8 mouse cellular contexts compared by ENCODE assay signal in the genomic region with DNA sequence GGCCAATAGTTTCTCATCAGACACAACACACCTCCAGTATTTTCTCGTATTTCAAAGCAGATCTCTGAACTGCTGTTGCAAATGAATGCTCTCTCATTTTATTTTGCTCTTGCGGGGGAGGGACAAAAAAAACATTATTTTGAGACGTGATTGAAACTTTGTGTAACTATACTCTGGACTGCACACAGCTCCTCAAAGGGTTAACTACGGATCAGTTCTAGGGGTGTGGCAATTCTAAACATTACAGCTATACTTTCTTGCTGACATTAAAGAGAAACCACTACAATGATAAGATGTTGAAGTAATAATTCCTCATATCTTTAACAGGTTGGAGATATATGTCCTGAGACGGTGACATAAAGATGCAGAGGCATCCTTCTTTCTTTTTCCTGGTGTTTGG.
A peak's percentile ranks its signal among the peaks of the same experiment; 100 is the strongest.
DNase-seq lines count a peak whose midpoint lies in the region; ATAC-seq and TF ChIP-seq lines count a peak whose summit lies in the region.

No protein-coding gene starts in this region.

- in situ Hi-C loops in Patski (cut with MboI; ENCODE audit: low pct_unique_long_range_greater_than_20kb), result no loop called here

- peak overlapping the region; percentile 72 for H3K4me2 ChIP-seq in heart, embryonic 14.5 days (ENCODE audit: low read length)
- peak overlapping the region; percentile 65 for H3K4me2 ChIP-seq in forebrain, embryonic 15.5 days (replicated peaks)
- peak overlapping the region; percentile 70 for H3K4me2 ChIP-seq in liver, embryonic 16.5 days (ENCODE audit: low read depth, low read length)

- CTCF ChIA-PET in Patski (lab: Charles Lee), result interaction anchor here (0.8 to 2.0 kb wide), 9 partner anchors 8 to 56 kb away, joined by 3 to 8 read pairs (median 3); no protein-coding TSS in a partner anchor

- POLR2A ChIA-PET in Patski (lab: Charles Lee), result interaction anchor here (0.6 kb wide), 1 partner anchor 807 kb away, joined by 4 read pairs; the partner anchor contains the start of gene Zbtb2

- no peak for ATAC-seq in heart, embryonic 14.5 days (ENCODE audit: insufficient number of reproducible peaks, insufficient read depth, low FRiP score, low read depth)
- ATAC-seq in Patski, result no peak
- ATAC-seq in forebrain, embryonic 15.5 days (replicated peaks), result peak; percentile 15
- no peak for ATAC-seq in liver, embryonic 16.5 days (ENCODE audit: low read depth)
- no peak for ATAC-seq in monocyte, adult 5-6 weeks (replicated peaks; ENCODE audit: insufficient number of reproducible peaks, low FRiP score, low TSS enrichment, poor library complexity, severe bottlenecking)

- TF ChIP-seq CTCF in Patski (IDR thresholded peaks at IDR 0.05), result peak; percentile 3

- H3K4me1 ChIP-seq in heart, embryonic 14.5 days (ENCODE audit: control insufficient read depth in 2 of 2, insufficient read depth in 2 of 2, low read length in 2 of 2), result peaks cover 0 to 4% of the 10 kb centered on the region in 2 experiments; a peak in 1 of 4 replicates
- H3K4me1 ChIP-seq in forebrain, embryonic 15.5 days, result peaks cover 9% of the 10 kb centered on the region; the same call in 1 of the 2 replicates
- peaks cover 11% of the 10 kb centered on the region for H3K4me1 ChIP-seq in liver, embryonic 16.5 days (ENCODE audit: control insufficient read depth, low read depth, low read length)

- peaks cover 26% of the 10 kb centered on the region for H3K36me3 ChIP-seq in heart, embryonic 14.5 days (ENCODE audit: control insufficient read depth, insufficient read depth, low read length)
- H3K36me3 ChIP-seq in forebrain, embryonic 15.5 days, result no peaks in the 10 kb centered on the region
- H3K36me3 ChIP-seq in liver, embryonic 16.5 days (ENCODE audit: control insufficient read depth, insufficient read depth), result no peaks in the 10 kb centered on the region

- H3K27ac ChIP-seq in heart, embryonic 14.5 days (replicated peaks in 1 of 2; ENCODE audit: control insufficient read depth in 1 of 2, insufficient read depth in 1 of 2, low read depth in 2 of 2, low read length in 2 of 2), result peak overlapping the region in 1 of 2 experiments; percentile 83; a peak in 1 of 4 replicates
- H3K27ac ChIP-seq in forebrain, embryonic 15.5 days (replicated peaks), result no peak overlapping the region
- no peak overlapping the region for H3K27ac ChIP-seq in liver, embryonic 16.5 days (ENCODE audit: low read length)

- H3K9ac ChIP-seq in heart, embryonic 14.5 days (ENCODE audit: low read length), result no peak overlapping the region
- H3K9ac ChIP-seq in forebrain, embryonic 15.5 days (replicated peaks), result no peak overlapping the region
- H3K9ac ChIP-seq in liver, embryonic 16.5 days (ENCODE audit: low read depth, low read length), result no peak overlapping the region

- no peak overlapping the region for H3K4me3 ChIP-seq in heart, embryonic 14.5 days (ENCODE audit: control insufficient read depth in 1 of 2, insufficient read depth in 1 of 2, low read depth in 1 of 2, low read length in 2 of 2)
- H3K4me3 ChIP-seq in forebrain, embryonic 15.5 days, result no peak overlapping the region
- peak overlapping the region; percentile 71; the same call in 1 of the 2 replicates for H3K4me3 ChIP-seq in liver, embryonic 16.5 days (ENCODE audit: low read depth, low read length)

- no peaks in the 10 kb centered on the region for H3K9me3 ChIP-seq in heart, embryonic 14.5 days (ENCODE audit: control insufficient read depth, low read length)
- H3K9me3 ChIP-seq in forebrain, embryonic 15.5 days, result no peaks in the 10 kb centered on the region
- H3K9me3 ChIP-seq in liver, embryonic 16.5 days (replicated peaks; ENCODE audit: control insufficient read depth, low read length), result no peaks in the 10 kb centered on the region

- 62% methylated on average over 5 of the region's 5 CpGs for WGBS in heart, embryonic 14.5 days
- 69% methylated on average over 5 of the region's 5 CpGs for WGBS in forebrain, embryonic 15.5 days
- 39% methylated on average over 5 of the region's 5 CpGs for WGBS in liver, embryonic 16.5 days (ENCODE audit: insufficient replicate concordance)

- no peak for DNase-seq in heart, postnatal 4 days
- no peak for DNase-seq in Patski (ENCODE audit: low read depth, low spot score)
- DNase-seq in right cerebral cortex, postnatal 14 days, result no peak
- DNase-seq in cerebellum, postnatal 10 days, result no peak

- no peaks in the 10 kb centered on the region for H3K27me3 ChIP-seq in heart, embryonic 14.5 days (ENCODE audit: control insufficient read depth, insufficient read depth, low read length)
- no peaks in the 10 kb centered on the region for H3K27me3 ChIP-seq in Patski
- no peaks in the 10 kb centered on the region for H3K27me3 ChIP-seq in forebrain, embryonic 15.5 days
- no peaks in the 10 kb centered on the region for H3K27me3 ChIP-seq in liver, embryonic 16.5 days (ENCODE audit: control insufficient read depth, insufficient read depth, low read depth, low read length)
